Comparison of ENCODE assay signal across 12 mouse cellular contexts in genomic region chrX:74067891-74068290, GRCm38 (mm10). TPM values are rescaled to one million over a fixed set of nuclear protein-coding genes. Genes with fewer than 3 reads are reported as not detected.
A peak's percentile ranks its signal among the peaks of the same experiment; 100 is the strongest.
DNase-seq lines count a peak whose midpoint lies in the region; ATAC-seq lines count a peak whose summit lies in the region.
"Had no signal": no experiment of that assay in that cellular context is flagged by ENCODE, and none has a peak within 500 bp of the region (broad histone marks: within the 10 kb centered on the region; RNA-seq: fewer than 3 reads in every experiment).

No protein-coding gene starts in this region.

- DNase-seq in frontal cortex, postnatal 25 days (ENCODE audit: low spot score in 2 of 2) = no peak
- DNase-seq in right cerebral cortex, adult 18-20 months = peak; percentile 29
- no peak for DNase-seq in right cerebral cortex, postnatal 25 days
- peak; percentile 6 to 35 for DNase-seq in heart, adult 9 months (ENCODE audit: low spot score in 2 of 2)
- DNase-seq in skeletal muscle tissue, adult 2 months (ENCODE audit: low read depth, low spot score) = peak; percentile 89
- DNase-seq: B cell, adult 2 months; lung, postnatal 4 days had no signal

- ATAC-seq in frontal cortex, adult (ENCODE audit: low TSS enrichment) = peak; percentile 38; the same call in 1 of the 2 replicates
- no peak for ATAC-seq in inflammation-experienced regulatory T-cells, adult 6 months
- no peak for ATAC-seq in megakaryocyte-erythroid progenitor cell, adult 5-6 weeks (replicated peaks; ENCODE audit: low FRiP score, low TSS enrichment, poor library complexity, severe bottlenecking)

RNA-seq across cellular contexts. Expression of gene Irak1, which starts 44.2 kb away (rescaled TPM):
- polyA plus RNA-seq in inflammation-experienced regulatory T-cells, adult 6 months (2017; shearing (Covaris generic)) = 10 to 100 TPM; 21.3 to 32.3 (median 27.2) TPM
- total RNA-seq in megakaryocyte-erythroid progenitor cell, adult 5-6 weeks (2014; fragmentation: Nextera tagmentation) = 74.9 and 81.2 TPM in 2 replicates
- 43.2 and 48.7 TPM in 2 replicates for total RNA-seq in megakaryocyte-erythroid progenitor cell, adult 5-6 weeks (2017)

RNA-seq across cellular contexts. Expression of gene Opn1mw, which starts 59.4 kb away (rescaled TPM):
- not detected for polyA plus RNA-seq in inflammation-experienced regulatory T-cells, adult 6 months (2017; shearing (Covaris generic))
- not detected in 2 replicates for total RNA-seq in megakaryocyte-erythroid progenitor cell, adult 5-6 weeks (2014; fragmentation: Nextera tagmentation)
- total RNA-seq in megakaryocyte-erythroid progenitor cell, adult 5-6 weeks (2017) = not detected in 2 replicates
- polyA plus RNA-seq: embryonic facial prominence, embryonic 12.5 days; hindbrain, embryonic 11.5 days had no signal

Comparison
In these comparisons a context has a peak if more than half of its experiments do, and no peak if none do; other contexts are left out.
1. DNase-seq: peak in right cerebral cortex, adult 18-20 months (single experiment), heart, adult 9 months (2 of 2) and skeletal muscle tissue, adult 2 months (single experiment); none in frontal cortex, postnatal 25 days (0 of 2) and right cerebral cortex, postnatal 25 days (single experiment).